Mouse (Mus musculus) testis, adult 2 months (tissue): Measurements from ENCODE around the gene Tle6.

Experiments used
- CTCF ChIP-seq: fragments of 200-500 bp; IDR thresholded peaks from 2 replicates; pipeline ENCODE4 v1.5.1; 2012; ENCODE audit warnings: low read depth, mild to moderate bottlenecking, inconsistent platforms, low read length, moderate library complexity; ENCODE audit not compliant: control insufficient read depth, insufficient read depth, insufficient replicate concordance
- POLR2A ChIP-seq: fragments of 200-500 bp; IDR thresholded peaks from 2 replicates; pipeline ENCODE4 v1.6.1; 2012; ENCODE audit warnings: low read depth, mild to moderate bottlenecking, inconsistent platforms, low read length, moderate library complexity; ENCODE audit not compliant: control insufficient read depth

DNA sequence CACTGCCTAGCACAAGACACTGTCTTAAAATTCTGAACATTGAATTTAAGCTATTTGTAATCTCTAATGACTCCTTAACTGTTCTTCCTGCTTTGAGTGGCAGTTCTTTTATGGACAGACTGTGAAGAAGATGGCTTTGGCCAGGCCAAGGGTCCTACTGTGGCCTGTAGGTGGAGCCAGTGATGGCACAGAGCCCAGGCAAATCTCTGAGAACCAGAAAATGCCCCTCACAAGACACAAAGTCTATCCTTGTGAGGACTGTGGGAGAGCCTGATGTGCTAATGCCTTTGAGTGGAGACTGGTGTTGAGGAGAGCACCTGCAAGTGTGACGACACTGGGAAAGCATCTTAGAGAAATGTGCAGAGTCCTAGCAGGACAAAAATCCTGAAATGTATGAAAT, 7.4 kb upstream of the Tle6 start:
- TF ChIP-seq POLR2A, result no peak
- TF ChIP-seq CTCF, result no peak
